Mouse (Mus musculus): ENCODE measurements around the gene Tlcd1.

Tlcd1 gene

DNA sequence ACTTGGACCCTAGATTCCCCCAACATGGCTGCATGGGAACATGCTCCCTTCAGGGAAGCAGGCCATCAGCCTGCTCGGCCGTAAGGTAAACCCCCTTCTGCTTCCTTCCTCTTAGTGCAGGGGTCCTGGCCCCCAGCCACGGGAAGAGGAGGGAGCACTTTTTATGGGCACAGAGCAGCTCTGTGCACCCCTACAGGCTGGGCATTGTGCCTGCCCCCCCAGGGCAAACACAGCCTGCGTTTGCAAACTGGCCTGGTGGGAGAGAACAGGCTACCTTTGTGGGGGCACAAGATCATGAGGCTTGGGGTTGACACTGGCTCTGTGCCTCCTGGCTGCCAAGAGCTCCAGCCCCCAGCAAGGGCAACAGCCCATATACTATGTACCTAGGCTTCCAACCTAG lies 14.5 kb upstream of the Tlcd1 start:
- DNase-seq: peak in 1 of 2 experiments; percentile 37

DNA sequence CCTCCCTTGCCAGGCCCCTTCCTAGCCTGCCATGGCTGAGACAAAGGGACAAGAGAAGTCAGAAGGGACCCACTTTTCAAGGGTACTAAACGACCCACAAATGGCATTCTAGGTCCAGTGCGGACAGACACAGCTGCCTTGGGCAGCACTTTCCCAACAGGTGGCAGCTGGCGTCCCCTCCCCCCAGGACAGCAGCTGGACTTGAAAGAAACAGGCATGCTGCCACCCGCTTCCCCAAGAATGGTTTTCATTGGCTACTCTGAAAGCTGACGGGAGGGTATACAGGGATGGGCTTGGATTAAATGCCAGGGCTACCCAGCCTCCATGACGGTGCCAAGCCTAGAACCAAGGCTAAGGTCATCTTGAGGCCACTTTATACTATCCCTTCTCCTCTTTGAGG lies 14.0 kb upstream of the Tlcd1 start:
- DNase-seq: peak in 1 of 2 experiments; percentile 62

- DNase-seq: no peak
Measured at GRCm38 (mm10) chr11:78163045-78163444, 13.5 kb upstream of the Tlcd1 start.

GRCm38 (mm10) chr11:78163681-78164603 lies 12.6 kb upstream of the Tlcd1 start:
- DNase-seq: peak; percentile 67 to 77

- no peak for DNase-seq
Measured at GRCm38 (mm10) chr11:78164604-78164923, 11.9 kb upstream of the Tlcd1 start.

DNA sequence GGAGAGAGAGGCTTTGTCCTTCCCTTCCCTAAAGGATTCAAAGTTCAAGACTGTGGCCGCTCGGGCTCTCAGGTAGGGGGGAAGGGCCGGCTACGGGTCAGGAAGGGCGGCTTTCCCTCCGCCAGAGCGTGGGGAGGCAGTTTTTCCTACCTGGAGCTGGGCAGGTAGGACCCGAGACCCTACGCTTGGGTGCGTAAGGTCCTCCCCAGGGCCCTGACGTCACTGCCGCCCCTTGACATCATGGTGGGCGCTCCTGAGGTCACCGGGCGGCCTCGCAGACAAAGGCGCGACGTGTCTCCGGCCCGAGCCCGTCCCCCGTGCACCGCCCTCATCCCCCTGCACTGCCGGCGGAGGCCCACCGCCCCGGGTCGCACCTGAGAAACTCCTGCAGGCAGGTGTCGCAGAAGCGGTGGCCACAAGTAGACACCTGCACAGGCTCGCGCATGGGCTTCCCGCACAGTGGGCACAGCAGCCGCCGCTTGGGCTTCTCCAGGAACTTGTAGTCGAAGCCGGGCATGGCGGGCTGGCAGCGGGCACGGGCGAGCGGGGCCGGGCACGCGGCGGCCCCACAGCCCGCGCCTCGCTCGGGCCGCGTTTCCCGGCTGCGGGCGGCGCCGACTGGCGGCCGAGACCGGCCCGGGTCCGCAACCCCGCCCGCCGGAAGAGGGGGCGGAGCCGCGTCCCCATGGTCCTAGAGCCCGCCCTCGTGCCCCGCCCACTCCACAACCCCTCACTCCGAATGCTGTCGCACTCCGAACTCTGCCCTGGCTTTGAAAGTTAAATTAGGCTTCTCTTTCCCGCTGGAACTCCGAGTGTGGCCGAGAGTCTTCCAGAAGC lies 11.4 kb upstream of the Tlcd1 start, which contains the start of gene Traf4:
Traf4 (minus strand) TSS at position 666 of the 837 bp plus-strand sequence.
- peak; percentile 89 to 91 for DNase-seq

- DNase-seq: peak; percentile 80 to 89
Measured at GRCm38 (mm10) chr11:78165761-78166109, 10.8 kb upstream of the Tlcd1 start.

GRCm38 (mm10) chr11:78166161-78166560 lies 10.3 kb upstream of the Tlcd1 start:
- no peak for DNase-seq

DNA sequence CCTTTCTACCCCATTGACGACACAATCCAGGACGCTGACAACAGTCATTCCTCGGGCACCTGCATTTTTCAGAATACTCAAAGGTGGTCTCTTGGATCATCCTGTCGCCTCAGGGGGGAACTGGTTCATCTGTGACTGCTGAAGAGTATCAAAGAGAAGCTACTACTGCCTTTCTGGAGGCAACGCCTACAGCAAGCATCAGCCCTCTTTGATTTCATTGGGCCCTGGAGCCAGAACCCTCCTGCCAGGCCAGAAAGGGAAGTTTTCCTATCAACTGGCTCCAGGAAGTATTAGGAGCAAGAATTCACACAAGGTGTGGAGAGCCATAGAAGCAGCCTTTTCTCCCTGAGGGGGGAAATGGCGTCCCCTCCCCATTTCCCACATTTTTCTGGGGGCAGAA lies 9.9 kb upstream of the Tlcd1 start:
- DNase-seq: no peak

DNA sequence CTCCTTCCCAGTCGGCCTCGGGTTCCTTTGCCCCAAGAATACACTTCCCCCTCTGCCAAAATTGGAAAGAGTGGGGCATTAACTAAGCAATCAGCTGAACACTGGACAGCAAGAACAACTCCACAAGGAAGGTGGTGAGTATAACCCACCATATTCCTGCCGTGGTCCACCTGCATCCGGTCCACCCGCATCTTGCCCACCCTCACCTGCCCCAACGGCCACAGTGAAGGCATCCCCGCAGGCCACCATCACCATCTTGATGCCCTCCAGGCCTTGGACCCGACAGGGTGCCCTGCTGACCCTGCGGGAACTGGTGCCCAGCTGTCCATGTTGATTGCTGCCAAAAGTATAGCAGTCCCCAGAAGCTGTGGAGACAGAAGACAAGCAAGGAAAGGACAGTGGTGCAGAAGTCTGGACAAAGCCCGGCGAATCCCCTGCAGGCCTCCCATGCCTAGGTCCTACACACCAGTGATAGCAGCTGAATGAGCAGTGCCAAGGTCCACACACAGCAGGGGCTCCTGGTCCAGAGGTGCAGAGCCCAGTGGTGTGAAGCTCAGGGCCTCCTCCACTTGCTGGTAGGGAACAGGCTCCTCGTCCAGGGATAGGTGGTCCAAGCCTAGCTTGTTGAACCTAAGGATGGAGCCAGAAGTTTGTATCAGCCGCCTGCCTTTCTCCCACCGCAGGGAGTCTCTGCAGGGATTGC lies 9.1 kb upstream of the Tlcd1 start:
- no peak for DNase-seq

- peak; percentile 27 to 28 for DNase-seq
Measured at GRCm38 (mm10) chr11:78168541-78169468, 7.7 kb upstream of the Tlcd1 start.

DNA sequence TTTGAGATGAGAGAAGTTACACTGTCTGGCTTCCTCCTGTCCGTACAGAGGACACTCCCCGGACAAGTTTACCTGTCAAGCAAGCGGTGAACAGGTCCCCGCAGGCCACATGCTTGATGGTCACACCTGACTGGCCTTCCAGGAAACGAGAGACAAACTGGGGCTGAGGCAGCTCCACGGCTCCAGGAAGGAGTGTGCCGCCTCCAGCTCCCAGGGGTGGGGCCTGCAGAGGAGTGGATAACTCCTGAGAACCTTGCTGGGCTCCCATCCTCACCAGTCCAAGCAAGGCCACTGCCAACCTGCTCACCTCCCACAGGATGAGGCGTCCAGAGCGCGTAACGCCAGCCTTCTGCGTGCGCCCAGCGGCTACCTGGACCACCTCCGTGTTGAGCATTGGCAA lies 6.2 kb upstream of the Tlcd1 start:
- DNase-seq: no peak

DNA sequence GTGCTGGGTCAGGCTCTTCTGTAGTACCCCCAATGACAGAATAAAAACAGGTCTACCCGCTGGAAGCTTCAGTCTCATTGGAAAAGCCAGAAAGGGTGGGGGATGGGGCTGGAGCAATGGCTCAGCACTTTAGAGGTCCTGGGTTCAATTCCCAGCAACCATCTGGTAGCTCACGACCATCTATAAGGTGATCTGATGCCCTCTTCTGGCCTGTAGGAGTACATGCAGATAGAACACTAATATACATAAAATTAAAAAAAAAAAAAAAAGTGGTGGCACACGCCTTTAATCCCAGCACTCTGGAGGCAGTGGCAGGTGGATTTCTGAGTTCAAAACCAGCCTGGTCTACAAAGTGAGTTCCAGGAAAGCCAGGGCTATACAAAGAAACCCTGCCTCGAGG lies 5.2 kb upstream of the Tlcd1 start:
- DNase-seq: no peak

- DNase-seq: peak; percentile 36 to 43
Measured at GRCm38 (mm10) chr11:78172034-78172747, 4.3 kb upstream of the Tlcd1 start.

DNA sequence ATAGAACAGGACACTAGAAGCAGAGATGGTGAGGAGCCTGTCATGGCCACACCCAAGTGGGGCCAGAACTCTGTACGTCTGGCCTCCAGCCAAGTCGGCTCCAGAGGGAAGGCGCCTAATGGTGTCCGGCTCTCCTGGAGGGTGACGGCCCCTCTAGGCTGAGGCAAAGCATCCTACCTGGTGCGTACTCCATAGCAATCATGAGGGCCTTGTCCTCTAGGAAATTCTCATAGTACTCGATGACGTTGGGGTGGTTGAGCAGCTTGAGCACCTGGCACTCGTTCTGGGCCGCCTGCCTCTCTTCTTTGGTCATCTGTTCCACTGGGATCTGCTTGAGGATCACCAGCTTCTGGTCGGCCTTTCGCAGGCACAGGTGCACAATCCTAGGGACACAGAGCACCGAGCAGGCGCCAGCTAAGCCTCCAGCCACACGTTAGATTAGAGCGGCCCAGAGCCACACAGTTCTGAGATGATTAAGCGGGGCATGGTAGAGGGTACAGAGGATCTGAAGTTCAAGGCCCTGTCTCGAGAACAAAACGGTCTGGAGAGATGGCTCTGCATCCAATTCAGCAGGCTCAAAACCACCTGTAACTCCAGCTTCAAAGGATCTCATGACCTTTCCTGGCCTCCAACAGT lies 3.6 kb upstream of the Tlcd1 start:
- peak; percentile 46 to 62 for DNase-seq

DNA sequence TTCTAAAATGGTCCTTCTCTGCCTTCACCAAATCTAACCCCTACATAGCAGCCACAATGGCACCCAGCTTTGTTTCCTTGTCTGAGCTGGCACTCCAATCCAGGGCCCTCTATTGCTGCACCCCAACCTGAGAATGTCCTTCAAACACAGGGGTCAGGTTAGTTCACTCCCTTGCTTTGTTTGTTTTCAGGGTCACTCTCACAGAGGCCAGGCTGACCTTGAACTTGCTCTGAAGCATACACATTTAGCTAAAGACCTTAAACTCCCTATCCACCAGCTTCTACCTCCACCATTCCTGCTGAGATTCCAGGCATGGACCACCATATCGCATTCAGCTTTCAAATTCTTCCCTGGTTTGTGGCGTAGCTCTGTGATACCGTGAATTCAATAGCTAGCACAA lies 2.0 kb upstream of the Tlcd1 start:
- DNase-seq: no peak

- no peak for DNase-seq
Measured at GRCm38 (mm10) chr11:78175771-78176401, 625 bp upstream of the Tlcd1 start.

DNA sequence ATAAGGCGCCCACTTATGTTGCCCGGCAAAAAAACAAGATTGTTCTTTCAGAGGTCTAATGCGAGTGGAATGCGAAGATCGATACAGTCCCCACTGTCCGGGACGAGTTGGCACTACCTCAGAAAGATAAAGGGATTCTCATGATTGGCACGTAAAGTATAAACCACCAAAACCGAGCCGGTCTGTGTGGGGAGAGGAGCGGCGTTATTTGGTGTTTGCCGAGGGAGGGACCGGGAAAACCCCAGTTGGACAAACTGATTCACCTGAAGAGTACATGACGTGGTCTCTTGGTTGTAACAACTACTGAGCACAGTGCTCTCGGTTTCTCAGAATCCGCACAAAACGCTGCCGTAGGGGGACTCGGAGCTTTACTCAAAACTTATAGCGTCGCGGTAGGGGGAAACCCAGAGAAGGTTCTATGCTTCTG lies 407 bp downstream of the Tlcd1 start:
- peak; percentile 29 to 35 for DNase-seq

DNA sequence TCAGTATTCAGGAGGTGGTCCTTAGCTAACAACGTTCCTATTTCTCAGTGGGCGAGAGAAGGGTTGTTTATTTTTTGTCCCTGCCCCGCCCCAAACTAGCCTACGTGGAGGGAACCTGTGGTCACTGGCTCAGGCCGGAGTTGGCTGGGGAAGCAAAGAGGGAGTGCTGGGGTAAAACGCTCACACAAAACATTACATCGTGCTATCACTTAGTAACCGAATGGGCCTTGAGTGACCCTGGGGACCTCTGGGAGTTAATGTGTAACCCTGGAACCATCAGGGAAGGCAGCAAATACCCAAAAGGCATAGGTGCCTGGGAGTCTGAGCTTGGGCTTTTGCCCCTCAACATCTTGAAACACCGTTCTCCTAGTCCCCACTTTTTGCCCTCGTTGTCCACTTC lies 926 bp downstream of the Tlcd1 start:
- DNase-seq: peak; percentile 64 to 65
